Mouse (Mus musculus): ENCODE measurements at regions not wholly inside any gene's neighbourhood (a gene's known extent, or its start where the extent isn't known, plus 50 kb on each side); places are given as distances from the start of the nearest gene placed in this dataset.

DNA sequence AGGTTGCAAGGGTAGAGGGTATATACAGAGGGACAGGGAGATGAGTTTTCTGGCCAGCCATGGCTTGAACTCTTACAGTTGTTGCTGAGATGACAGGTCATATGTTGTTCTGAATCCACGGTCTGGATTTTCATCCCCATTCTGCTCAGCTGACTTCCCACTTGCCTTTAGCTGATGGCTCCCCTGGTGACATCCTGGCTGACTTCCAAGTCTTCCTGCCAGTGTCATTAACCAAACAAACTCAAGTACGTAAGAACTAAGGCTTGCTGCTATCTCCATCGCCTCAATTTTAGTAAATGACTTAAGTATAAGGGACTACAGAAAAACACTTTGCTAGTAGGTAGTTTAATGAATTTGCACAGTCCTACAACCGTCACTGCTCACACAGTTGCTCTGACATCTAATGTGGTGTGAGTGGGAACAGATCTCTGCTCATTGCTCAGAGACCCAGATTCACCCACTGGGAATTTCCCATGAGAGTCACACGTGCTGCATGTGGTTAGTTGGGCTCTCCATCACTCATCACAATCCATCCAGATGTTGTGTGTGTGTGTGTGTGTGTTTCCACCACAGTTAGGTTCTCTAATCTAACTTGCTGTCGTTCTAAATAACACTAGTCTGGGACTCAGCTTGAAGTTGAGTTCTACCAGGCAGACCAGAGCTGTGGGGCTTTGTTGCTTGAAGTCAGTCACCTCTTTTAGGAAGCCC, 214.9 kb downstream of the Rybp start:
- no peak for DNase-seq (ENCODE audit: low read depth, low spot score)
- H3K9me3 ChIP-seq (ENCODE audit: control insufficient read depth, insufficient read depth, low read depth, low read length) = no peaks in the 10 kb centered on the region
- H3K4me1 ChIP-seq (ENCODE audit: control insufficient read depth in 2 of 2, insufficient read depth in 2 of 2, low read length in 2 of 2, poor library complexity in 1 of 2) = 0 out of 4 replicates have a peak, but pooled peaks cover 0 to 7% of the 10 kb centered on the region in 2 experiments
- H3K9ac ChIP-seq (ENCODE audit: insufficient read depth, low read depth, low read length, poor library complexity, severe bottlenecking) = no peak overlapping the region
- H3K36me3 ChIP-seq (ENCODE audit: control insufficient read depth, insufficient read depth, low read length, poor library complexity, severe bottlenecking) = no peaks in the 10 kb centered on the region
- no peak for TF ChIP-seq CHD2 (IDR thresholded peaks at IDR 0.05; ENCODE audit: low read depth, low read length)
- no peak overlapping the region for H3K27ac ChIP-seq (ENCODE audit: insufficient read depth, low read depth, low read length, poor library complexity, severe bottlenecking)
- no peak overlapping the region for H3K4me3 ChIP-seq (ENCODE audit: insufficient read depth in 1 of 2, low read depth in 1 of 2, low read length in 2 of 2, poor library complexity in 1 of 2, severe bottlenecking in 1 of 2)
- in situ Hi-C loops (cut with MboI; ENCODE audit: low sequenced_read_pairs in 2 of 2, unreplicated experiment in 2 of 2) = no loop called here

DNA sequence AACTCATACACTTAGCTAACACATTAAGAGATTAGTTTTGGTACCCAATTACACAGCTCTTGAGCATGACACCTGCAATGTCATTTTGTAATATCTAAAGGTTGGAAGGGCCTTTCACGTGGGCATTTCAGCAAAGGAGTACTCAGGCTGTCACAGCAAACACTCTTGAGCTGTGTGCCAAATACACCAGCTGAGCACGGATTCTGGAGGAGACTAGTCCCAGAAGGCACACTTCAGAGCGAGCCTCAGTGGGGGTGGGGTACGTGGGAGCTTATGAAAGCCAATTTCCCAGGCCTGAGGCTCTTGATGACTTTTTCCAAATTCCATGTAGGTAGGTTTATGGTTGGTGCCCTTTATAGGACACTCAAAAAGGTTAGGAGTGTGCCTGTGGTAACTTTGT, 218.1 kb downstream of the Rybp start:
- TF ChIP-seq HCFC1 (IDR thresholded peaks at IDR 0.05; ENCODE audit: borderline replicate concordance, insufficient read depth, low read length) = no peak
- TF ChIP-seq MAFK (IDR thresholded peaks at IDR 0.05; ENCODE audit: insufficient read depth, low read depth, low read length) = no peak
- Histone ChIP-seq H3K36me3 (ENCODE audit: control insufficient read depth, insufficient read depth, low read length, poor library complexity, severe bottlenecking) (no peaks in the 10 kb centered on the region), H3K9ac (ENCODE audit: insufficient read depth, low read depth, low read length, poor library complexity, severe bottlenecking) (no peak overlapping the region), H3K4me3 (ENCODE audit: insufficient read depth in 1 of 2, low read depth in 1 of 2, low read length in 2 of 2, poor library complexity in 1 of 2, severe bottlenecking in 1 of 2) (no peak overlapping the region), H3K27ac (ENCODE audit: insufficient read depth, low read depth, low read length, poor library complexity, severe bottlenecking) (no peak overlapping the region), H3K9me3 (ENCODE audit: control insufficient read depth, insufficient read depth, low read depth, low read length) (no peaks in the 10 kb centered on the region), H3K4me1 (ENCODE audit: control insufficient read depth in 2 of 2, insufficient read depth in 2 of 2, low read length in 2 of 2, poor library complexity in 1 of 2) (no peaks in the 10 kb centered on the region)
- in situ Hi-C loops (cut with MboI; ENCODE audit: low sequenced_read_pairs in 2 of 2, unreplicated experiment in 2 of 2) = no loop called here
- no peak for DNase-seq (ENCODE audit: low read depth, low spot score)

DNA sequence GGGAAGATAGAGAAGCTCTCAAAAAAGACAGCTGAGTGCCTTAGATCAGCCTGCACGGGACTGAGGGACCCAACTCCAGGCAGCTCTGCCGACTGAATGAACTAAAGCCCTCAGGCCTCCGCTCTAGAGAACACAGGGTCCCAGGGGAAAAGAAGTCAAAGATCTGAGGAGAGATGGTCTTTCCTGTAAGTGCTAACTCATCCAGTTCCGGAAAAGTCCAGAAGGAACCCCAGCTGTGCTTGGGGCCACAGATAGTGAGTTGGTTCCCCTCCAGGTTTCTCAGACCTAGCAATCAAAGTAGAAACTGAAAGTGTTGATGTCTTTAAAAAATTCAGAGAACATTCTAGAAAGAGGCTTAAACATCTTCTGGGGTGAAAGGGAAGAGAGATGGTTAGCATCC, 220.0 kb downstream of the Rybp start:
- in situ Hi-C loops (cut with MboI; ENCODE audit: low sequenced_read_pairs in 2 of 2, unreplicated experiment in 2 of 2) = no loop called here

DNA sequence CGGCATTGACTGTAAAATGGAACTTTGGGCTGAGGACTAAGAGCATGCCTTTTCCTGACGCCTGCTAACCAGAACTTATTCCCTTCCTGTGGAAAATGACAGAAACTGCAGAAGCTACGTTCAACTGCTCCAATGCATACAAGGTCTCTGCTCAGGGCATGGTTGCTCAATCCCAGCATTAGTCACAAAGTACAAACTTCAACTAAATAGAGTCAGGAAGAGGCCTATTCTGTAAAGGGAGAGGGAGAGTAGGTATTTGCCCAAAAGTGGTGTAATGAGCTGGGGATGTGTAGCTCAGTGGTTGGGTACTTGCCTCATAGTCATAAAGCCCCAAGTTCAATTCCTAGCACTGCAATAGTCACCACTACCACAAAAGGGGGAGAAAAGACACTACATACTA, 221.7 kb downstream of the Rybp start:
- Histone ChIP-seq H3K4me1 (ENCODE audit: control insufficient read depth in 2 of 2, insufficient read depth in 2 of 2, low read length in 2 of 2, poor library complexity in 1 of 2) (no peaks in the 10 kb centered on the region), H3K9ac (ENCODE audit: insufficient read depth, low read depth, low read length, poor library complexity, severe bottlenecking) (no peak overlapping the region), H3K4me3 (ENCODE audit: insufficient read depth in 1 of 2, low read depth in 1 of 2, low read length in 2 of 2, poor library complexity in 1 of 2, severe bottlenecking in 1 of 2) (no peak overlapping the region), H3K9me3 (ENCODE audit: control insufficient read depth, insufficient read depth, low read depth, low read length) (no peaks in the 10 kb centered on the region), H3K36me3 (ENCODE audit: control insufficient read depth, insufficient read depth, low read length, poor library complexity, severe bottlenecking) (no peaks in the 10 kb centered on the region), H3K27ac (ENCODE audit: insufficient read depth, low read depth, low read length, poor library complexity, severe bottlenecking) (no peak overlapping the region)
- in situ Hi-C loops (cut with MboI; ENCODE audit: low sequenced_read_pairs in 2 of 2, unreplicated experiment in 2 of 2) = no loop called here
- DNase-seq (ENCODE audit: low read depth, low spot score) = no peak
- TF ChIP-seq ZNF384 (IDR thresholded peaks at IDR 0.05; ENCODE audit: low read depth, low read length) (no peak), CHD2 (IDR thresholded peaks at IDR 0.05; ENCODE audit: low read depth, low read length) (no peak), ZC3H11A (IDR thresholded peaks at IDR 0.05; ENCODE audit: borderline replicate concordance, low read depth, low read length) (no peak), MAFK (IDR thresholded peaks at IDR 0.05; ENCODE audit: insufficient read depth, low read depth, low read length) (no peak), HCFC1 (IDR thresholded peaks at IDR 0.05; ENCODE audit: borderline replicate concordance, insufficient read depth, low read length) (no peak)

More for the DNA sequence above, 220.0 kb downstream of the Rybp start:
- no peak overlapping the region for H3K9ac ChIP-seq (ENCODE audit: insufficient read depth, low read depth, low read length, poor library complexity, severe bottlenecking)
- H3K27ac ChIP-seq (ENCODE audit: insufficient read depth, low read depth, low read length, poor library complexity, severe bottlenecking) = no peak overlapping the region
- H3K4me3 ChIP-seq (ENCODE audit: insufficient read depth in 1 of 2, low read depth in 1 of 2, low read length in 2 of 2, poor library complexity in 1 of 2, severe bottlenecking in 1 of 2) = no peak overlapping the region
- H3K4me1 ChIP-seq (ENCODE audit: control insufficient read depth in 2 of 2, insufficient read depth in 2 of 2, low read length in 2 of 2, poor library complexity in 1 of 2) = no peaks in the 10 kb centered on the region
- no peaks in the 10 kb centered on the region for H3K9me3 ChIP-seq (ENCODE audit: control insufficient read depth, insufficient read depth, low read depth, low read length)
- TF ChIP-seq HCFC1 (IDR thresholded peaks at IDR 0.05; ENCODE audit: borderline replicate concordance, insufficient read depth, low read length) (no peak), ZC3H11A (IDR thresholded peaks at IDR 0.05; ENCODE audit: borderline replicate concordance, low read depth, low read length) (no peak), MAFK (IDR thresholded peaks at IDR 0.05; ENCODE audit: insufficient read depth, low read depth, low read length) (no peak), ZNF384 (IDR thresholded peaks at IDR 0.05; ENCODE audit: low read depth, low read length) (no peak), CHD2 (IDR thresholded peaks at IDR 0.05; ENCODE audit: low read depth, low read length) (no peak)
- no peak for DNase-seq (ENCODE audit: low read depth, low spot score)
- H3K36me3 ChIP-seq (ENCODE audit: control insufficient read depth, insufficient read depth, low read length, poor library complexity, severe bottlenecking) = no peaks in the 10 kb centered on the region

DNA sequence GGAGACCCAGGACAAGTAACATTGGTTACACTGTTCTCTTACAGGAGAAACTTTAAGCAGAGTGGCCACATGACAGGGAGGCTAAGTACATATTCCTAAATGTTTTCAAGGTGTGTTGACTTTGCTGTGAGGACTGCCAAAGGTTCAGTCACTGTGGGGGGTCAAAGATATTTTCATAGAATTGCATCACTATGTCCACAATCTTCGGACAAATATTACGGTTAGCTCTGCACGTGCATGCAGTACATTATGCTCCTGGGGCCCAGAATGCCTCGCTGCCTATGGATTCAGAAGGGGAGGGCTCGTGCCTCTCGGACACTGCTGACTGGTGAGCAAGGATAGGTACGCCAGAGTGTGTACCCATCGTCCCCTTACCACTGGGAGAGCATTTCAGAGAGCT, 224.3 kb downstream of the Rybp start:
- no peak for DNase-seq (ENCODE audit: low read depth, low spot score)

More for the DNA sequence above, 224.3 kb downstream of the Rybp start:
- no peak overlapping the region for H3K27ac ChIP-seq (ENCODE audit: insufficient read depth, low read depth, low read length, poor library complexity, severe bottlenecking)
- TF ChIP-seq ZNF384 (IDR thresholded peaks at IDR 0.05; ENCODE audit: low read depth, low read length) = no peak
- no peak for TF ChIP-seq CHD2 (IDR thresholded peaks at IDR 0.05; ENCODE audit: low read depth, low read length)
- no peak for TF ChIP-seq ZC3H11A (IDR thresholded peaks at IDR 0.05; ENCODE audit: borderline replicate concordance, low read depth, low read length)
- no peak for TF ChIP-seq MAFK (IDR thresholded peaks at IDR 0.05; ENCODE audit: insufficient read depth, low read depth, low read length)
- TF ChIP-seq HCFC1 (IDR thresholded peaks at IDR 0.05; ENCODE audit: borderline replicate concordance, insufficient read depth, low read length) = no peak
- H3K4me3 ChIP-seq (ENCODE audit: insufficient read depth in 1 of 2, low read depth in 1 of 2, low read length in 2 of 2, poor library complexity in 1 of 2, severe bottlenecking in 1 of 2) = no peak overlapping the region
- H3K4me1 ChIP-seq (ENCODE audit: control insufficient read depth in 2 of 2, insufficient read depth in 2 of 2, low read length in 2 of 2, poor library complexity in 1 of 2) = no peaks in the 10 kb centered on the region
- no peak overlapping the region for H3K9ac ChIP-seq (ENCODE audit: insufficient read depth, low read depth, low read length, poor library complexity, severe bottlenecking)
- in situ Hi-C loops (cut with MboI; ENCODE audit: low sequenced_read_pairs in 2 of 2, unreplicated experiment in 2 of 2) = no loop called here
- H3K9me3 ChIP-seq (ENCODE audit: control insufficient read depth, insufficient read depth, low read depth, low read length) = no peaks in the 10 kb centered on the region
- no peaks in the 10 kb centered on the region for H3K36me3 ChIP-seq (ENCODE audit: control insufficient read depth, insufficient read depth, low read length, poor library complexity, severe bottlenecking)
